Mouse (Mus musculus) cerebellum, postnatal 10 days (tissue): ENCODE results near the gene Galnt15.

Experiments used
- DNase-seq, 2 experiments: peaks; one replicate each; pipeline ENCODE4 v3.0.0; 2021; ENCODE audit warnings: mixed read lengths in 2 of 2

The Galnt15 gene

GRCm38 (mm10) chr14:32093018-32093417 is 64.2 kb downstream of the Galnt15 start:
- DNase-seq: no peak

GRCm38 (mm10) chr14:32093500-32094117 is 64.8 kb downstream of the Galnt15 start:
- DNase-seq: no peak

- no peak for DNase-seq
Observed at GRCm38 (mm10) chr14:32095646-32096045, 66.9 kb downstream of the Galnt15 start.

- DNase-seq: no peak
Observed at GRCm38 (mm10) chr14:32096740-32097139, 68.0 kb downstream of the Galnt15 start.

GRCm38 (mm10) chr14:32097691-32098090 is 68.9 kb downstream of the Galnt15 start:
- no peak for DNase-seq

GRCm38 (mm10) chr14:32098951-32099350 is 70.2 kb downstream of the Galnt15 start:
- DNase-seq: no peak

GRCm38 (mm10) chr14:32103556-32103955 is 74.8 kb downstream of the Galnt15 start:
- no peak for DNase-seq

GRCm38 (mm10) chr14:32105663-32106062 is 76.9 kb downstream of the Galnt15 start:
- DNase-seq: peak; percentile 10 to 20

- no peak for DNase-seq
Observed at GRCm38 (mm10) chr14:32106911-32107310, 78.1 kb downstream of the Galnt15 start.
